Mouse (Mus musculus): ENCODE data around the gene Cd55b. TPM values are rescaled to one million over a fixed set of nuclear protein-coding genes. Genes with fewer than 3 reads are reported as not detected.

The Cd55b gene
- total and polyA plus RNA-seq, 3 experiments, result not detected

- TF ChIP-seq USF2 (IDR thresholded peaks at IDR 0.05; ENCODE audit: borderline replicate concordance in 1 of 2, insufficient read depth in 1 of 2, low read depth in 1 of 2, low read length in 2 of 2) (no peak), POLR2A (IDR thresholded peaks at IDR 0.05; ENCODE audit: control insufficient read depth in 1 of 2, insufficient read depth in 1 of 2, low read depth in 1 of 2, low read length in 2 of 2, poor library complexity in 1 of 2) (no peak), HCFC1 (IDR thresholded peaks at IDR 0.05; ENCODE audit: low read depth, low read length) (no peak), MYB (IDR thresholded peaks at IDR 0.05; ENCODE audit: low read depth, low read length) (no peak), GABPA (IDR thresholded peaks at IDR 0.05; ENCODE audit: low read depth, low read length) (no peak)
Measured at GRCm38 (mm10) chr1:130377726-130378429, 44.9 kb downstream of the Cd55b start (continued).

- Histone ChIP-seq H3K79me2 (ENCODE audit: control insufficient read depth, insufficient read depth, low read length, poor library complexity) (no peaks in the 10 kb centered on the region), H3K27me3 (ENCODE audit: control insufficient read depth in 1 of 2, insufficient read depth in 2 of 2, low read length in 2 of 2) (no peaks in the 10 kb centered on the region), H3K4me1 (ENCODE audit: control insufficient read depth in 1 of 2, insufficient read depth in 2 of 2, low read length in 2 of 2) (peaks cover 24 to 26% of the 10 kb centered on the region in 2 experiments), H3K9ac (ENCODE audit: control insufficient read depth, low read depth, low read length, poor library complexity, severe bottlenecking) (peak overlapping the region; percentile 40; the same call in 1 of the 2 replicates), H3K36me3 (ENCODE audit: control insufficient read depth in 1 of 2, insufficient read depth in 2 of 2, low read length in 2 of 2) (peaks cover 0 to 29% of the 10 kb centered on the region in 2 experiments; a peak in 2 of 4 replicates), H3K4me3 (ENCODE audit: control insufficient read depth in 1 of 2, insufficient read depth in 1 of 2, low read depth in 2 of 2, low read length in 2 of 2) (0 out of 4 replicates have a peak overlapping the region, but pooled peaks of 1 of the 2 experiments have one; percentile 8), H3K27ac (ENCODE audit: control insufficient read depth, low read depth, low read length) (peak overlapping the region; percentile 84), H3K9me3 (replicated peaks; ENCODE audit: insufficient read depth, low read length) (no peaks in the 10 kb centered on the region)
- peak; percentile 81 for DNase-seq (ENCODE audit: low read depth, low spot score)
- TF ChIP-seq POLR2A (IDR thresholded peaks at IDR 0.05; ENCODE audit: control insufficient read depth in 1 of 2, insufficient read depth in 1 of 2, low read depth in 1 of 2, low read length in 2 of 2, poor library complexity in 1 of 2) (no peak), CTCF (IDR thresholded peaks at IDR 0.05 in 2 of 3, conservative IDR thresholded peaks at IDR 0.05 in 1 of 3; ENCODE audit: control insufficient read depth in 1 of 3, insufficient read depth in 1 of 3, low read depth in 2 of 3, low read length in 3 of 3, poor library complexity in 1 of 3, severe bottlenecking in 1 of 3) (no peak), RCOR1 (IDR thresholded peaks at IDR 0.05; ENCODE audit: low read depth, low read length) (peak; percentile 58), MYC (IDR thresholded peaks at IDR 0.05; ENCODE audit: low read depth, low read length) (0 out of 2 replicates have a peak, but pooled peaks have one; percentile 1), SIN3A (IDR thresholded peaks at IDR 0.05; ENCODE audit: low read length) (peak; percentile 97), MAZ (IDR thresholded peaks at IDR 0.05; ENCODE audit: low read depth, low read length) (peak; percentile 94), ZKSCAN1 (IDR thresholded peaks at IDR 0.05; ENCODE audit: low read depth, low read length) (0 out of 2 replicates have a peak, but pooled peaks have one; percentile 28), ELF1 (IDR thresholded peaks at IDR 0.05; ENCODE audit: low read depth, low read length) (no peak), NRF1 (IDR thresholded peaks at IDR 0.05; ENCODE audit: insufficient read depth, low read depth, low read length, poor library complexity, severe bottlenecking) (0 out of 2 replicates have a peak, but pooled peaks have one; percentile 9), UBTF (IDR thresholded peaks at IDR 0.05; ENCODE audit: borderline replicate concordance, insufficient read depth, low read depth, low read length) (no peak), JUND (IDR thresholded peaks at IDR 0.05; ENCODE audit: low read depth, low read length) (no peak), MAX (IDR thresholded peaks at IDR 0.05; ENCODE audit: low read length) (peak; percentile 35; the same call in 1 of the 2 replicates), ZC3H11A (IDR thresholded peaks at IDR 0.05; ENCODE audit: low read depth, low read length) (no peak), CHD2 (IDR thresholded peaks at IDR 0.05; ENCODE audit: low read length) (peak; percentile 67; the same call in 1 of the 2 replicates), ZMIZ1 (IDR thresholded peaks at IDR 0.05; ENCODE audit: low read depth, low read length) (peak; percentile 58; the same call in 1 of the 2 replicates), MYB (IDR thresholded peaks at IDR 0.05; ENCODE audit: low read depth, low read length) (peak; percentile 99), BHLHE40 (IDR thresholded peaks at IDR 0.05; ENCODE audit: borderline replicate concordance, low read depth, low read length) (peak; percentile 67; the same call in 1 of the 2 replicates), MAFK (IDR thresholded peaks at IDR 0.05; ENCODE audit: borderline replicate concordance, low read depth, low read length) (peak; percentile 60; the same call in 1 of the 2 replicates), EP300 (IDR thresholded peaks at IDR 0.05; ENCODE audit: low read depth in 1 of 2, low read length in 2 of 2) (peak; percentile 99 to 100), MXI1 (IDR thresholded peaks at IDR 0.05; ENCODE audit: low read depth, low read length) (no peak; the same call in 1 of the 2 replicates), TAL1 (IDR thresholded peaks at IDR 0.05; ENCODE audit: low read length) (peak; percentile 54), NELFE (IDR thresholded peaks at IDR 0.05; ENCODE audit: low read depth, low read length) (no peak), TCF12 (IDR thresholded peaks at IDR 0.05; ENCODE audit: low read depth, low read length) (peak; percentile 98), POLR2AphosphoS2 (IDR thresholded peaks at IDR 0.05; ENCODE audit: low read length) (peak; percentile 59; the same call in 1 of the 2 replicates), GABPA (IDR thresholded peaks at IDR 0.05; ENCODE audit: low read depth, low read length) (no peak), GATA1 (IDR thresholded peaks at IDR 0.05; ENCODE audit: low read depth, low read length) (peak; percentile 99), KAT2A (conservative IDR thresholded peaks at IDR 0.05; ENCODE audit: low read depth, low read length) (peak; percentile 29; the same call in 1 of the 2 replicates), ETS1 (IDR thresholded peaks at IDR 0.05; ENCODE audit: low read depth, low read length) (peak; percentile 94), CHD1 (IDR thresholded peaks at IDR 0.05; ENCODE audit: low read depth, low read length) (0 out of 2 replicates have a peak, but pooled peaks have one; percentile 67)
Measured at GRCm38 (mm10) chr1:130374173-130374785, 48.5 kb downstream of the Cd55b start.

Measured in MEL (cell line).